In genomic region chr15:10712288-10712687, GRCm38 (mm10) we compare ENCODE assay signal across 10 mouse cellular contexts. TPM values are rescaled to one million over a fixed set of nuclear protein-coding genes. Genes with fewer than 3 reads are reported as not detected.
DNase-seq lines count a peak whose midpoint lies in the region; ATAC-seq and TF ChIP-seq lines count a peak whose summit lies in the region.
"Had no signal": no experiment of that assay in that cellular context is flagged by ENCODE, and none has a peak within 500 bp of the region (broad histone marks: within the 10 kb centered on the region; RNA-seq: fewer than 3 reads in every experiment).

No protein-coding gene starts in this region.

- H3ac ChIP-seq in C2C12 (ENCODE audit: control insufficient read depth, insufficient read length, low read depth): peak overlapping the region; percentile 55

- H3K9ac ChIP-seq in heart, embryonic 11.5 days (ENCODE audit: low read depth, low read length): no peak overlapping the region
- peak overlapping the region; percentile 87; the same call in 1 of the 2 replicates for H3K9ac ChIP-seq in hindbrain, embryonic 11.5 days (ENCODE audit: low read depth, low read length)
- H3K9ac ChIP-seq in liver, postnatal 0 days (replicated peaks): no peak overlapping the region

- peaks cover 14% of the 10 kb centered on the region for H3K27me3 ChIP-seq in heart, embryonic 11.5 days (ENCODE audit: control insufficient read depth, insufficient read depth, low read length)
- no peaks in the 10 kb centered on the region for H3K27me3 ChIP-seq in C2C12 (ENCODE audit: control insufficient read depth, insufficient read depth, insufficient read length)
- no peaks in the 10 kb centered on the region for H3K27me3 ChIP-seq in hindbrain, embryonic 11.5 days (ENCODE audit: control insufficient read depth, insufficient read depth, low read length)
- H3K27me3 ChIP-seq in liver, postnatal 0 days (ENCODE audit: insufficient read depth, low read length): no peaks in the 10 kb centered on the region

- DNase-seq in heart, postnatal 14 days: no peak
- DNase-seq in hindbrain, embryonic 11.5 days (ENCODE audit: low spot score): no peak
- no peak for DNase-seq in liver, postnatal 0 days
- DNase-seq in thymus, postnatal 4 days: no peak
- DNase-seq in cerebellum, adult 11 months: no peak
- DNase-seq in cerebellum, adult 8-10 months: no peak
- DNase-seq: layer of hippocampus, adult 9-11 months; right cerebral cortex, postnatal 25 days had no signal

- H3K79me2 ChIP-seq in C2C12 (ENCODE audit: control insufficient read depth, insufficient read depth): peaks cover 68% of the 10 kb centered on the region

- H3K4me3 ChIP-seq in heart, embryonic 11.5 days (ENCODE audit: low read depth, low read length): no peak overlapping the region
- H3K4me3 ChIP-seq in C2C12 (ENCODE audit: insufficient read depth, poor library complexity, severe bottlenecking): no peak overlapping the region
- H3K4me3 ChIP-seq in hindbrain, embryonic 11.5 days (ENCODE audit: low read depth, low read length): peak overlapping the region; percentile 89
- no peak overlapping the region for H3K4me3 ChIP-seq in liver, postnatal 0 days (ENCODE audit: low read depth, low read length)

- no peak for ATAC-seq in heart, embryonic 11.5 days (replicated peaks; ENCODE audit: insufficient number of reproducible peaks, low FRiP score, low TSS enrichment)
- no peak for ATAC-seq in hindbrain, embryonic 11.5 days (ENCODE audit: low FRiP score)
- ATAC-seq in liver, postnatal 0 days: no peak

- WGBS in heart, embryonic 11.5 days (ENCODE audit: insufficient replicate concordance): 73% methylated on average over 3 of the region's 3 CpGs
- 76% methylated on average over 3 of the region's 3 CpGs for WGBS in hindbrain, embryonic 11.5 days
- WGBS in liver, postnatal 0 days (ENCODE audit: insufficient replicate concordance): 78% methylated on average over 3 of the region's 3 CpGs

- TF ChIP-seq EP300 in liver, postnatal 0 days (IDR thresholded peaks at IDR 0.05; ENCODE audit: low read depth): no peak

- intact Hi-C loops in heart, postnatal 14 days (cut with DNase I): loop anchor here (5.0 to 10.0 kb wide), 2 partner anchors 115 to 207 kb away; no protein-coding TSS in a partner anchor

- H3K79me3 ChIP-seq in C2C12 (ENCODE audit: low read depth): peaks cover 65% of the 10 kb centered on the region

- H3K4me1 ChIP-seq in heart, embryonic 11.5 days (ENCODE audit: control insufficient read depth, insufficient read depth, low read length): peaks cover 9% of the 10 kb centered on the region; the same call in 1 of the 2 replicates
- H3K4me1 ChIP-seq in hindbrain, embryonic 11.5 days (replicated peaks; ENCODE audit: control insufficient read depth, insufficient read depth, low read length): 0 out of 2 replicates have a peak, but pooled peaks cover 3% of the 10 kb centered on the region
- H3K4me1 ChIP-seq in liver, postnatal 0 days (ENCODE audit: insufficient read depth): 0 out of 2 replicates have a peak, but pooled peaks cover 2% of the 10 kb centered on the region

- H3K4me2 ChIP-seq in heart, embryonic 11.5 days: peak overlapping the region; percentile 98
- peak overlapping the region; percentile 83 for H3K4me2 ChIP-seq in hindbrain, embryonic 11.5 days (replicated peaks; ENCODE audit: low read depth, low read length)
- peak overlapping the region; percentile 78; the same call in 1 of the 2 replicates for H3K4me2 ChIP-seq in liver, postnatal 0 days (ENCODE audit: low read depth, low read length)

- 0 out of 2 replicates have a peak, but pooled peaks cover 2% of the 10 kb centered on the region for H3K36me3 ChIP-seq in heart, embryonic 11.5 days (ENCODE audit: control insufficient read depth, insufficient read depth, low read length)
- peaks cover 48% of the 10 kb centered on the region for H3K36me3 ChIP-seq in C2C12 (ENCODE audit: control insufficient read depth, insufficient read depth)
- H3K36me3 ChIP-seq in hindbrain, embryonic 11.5 days (ENCODE audit: control insufficient read depth, insufficient read depth, low read length): no peaks in the 10 kb centered on the region
- H3K36me3 ChIP-seq in liver, postnatal 0 days (replicated peaks; ENCODE audit: insufficient read depth, low read length): no peaks in the 10 kb centered on the region

- H3K9me3 ChIP-seq in heart, embryonic 11.5 days (replicated peaks; ENCODE audit: control insufficient read depth, low read length): 0 out of 2 replicates have a peak, but pooled peaks cover 3% of the 10 kb centered on the region
- H3K9me3 ChIP-seq in hindbrain, embryonic 11.5 days (ENCODE audit: control insufficient read depth, low read length): no peaks in the 10 kb centered on the region
- no peaks in the 10 kb centered on the region for H3K9me3 ChIP-seq in liver, postnatal 0 days (ENCODE audit: low read length)

- no peak overlapping the region for H3K27ac ChIP-seq in heart, embryonic 11.5 days (ENCODE audit: low read depth, low read length)
- no peak overlapping the region for H3K27ac ChIP-seq in hindbrain, embryonic 11.5 days (ENCODE audit: low read depth, low read length)
- H3K27ac ChIP-seq in liver, postnatal 0 days (ENCODE audit: low read depth): no peak overlapping the region

- no peak for TF ChIP-seq CTCF in C2C12 (IDR thresholded peaks at IDR 0.05; ENCODE audit: control insufficient read depth, insufficient read depth, insufficient read length)
- TF ChIP-seq CTCF in liver, postnatal 0 days (IDR thresholded peaks at IDR 0.05; ENCODE audit: low read depth): no peak

TF ChIP-seq in C2C12, 6 proteins besides CTCF, POLR2A, EP300 and RAD21:
- TF ChIP-seq CEBPB (IDR thresholded peaks at IDR 0.05; ENCODE audit: low read depth): no peak
- no peak for TF ChIP-seq MAX (IDR thresholded peaks at IDR 0.05)
- TF ChIP-seq MYOG (IDR thresholded peaks at IDR 0.05; ENCODE audit: control insufficient read depth, extremely low read depth, insufficient read length): no peak
- TF ChIP-seq USF1 (IDR thresholded peaks at IDR 0.05; ENCODE audit: low read depth): no peak

RNA-seq across cellular contexts. Expression of gene Rai14, which starts 2.1 kb away (rescaled TPM):
- polyA plus RNA-seq in heart, embryonic 11.5 days (2014; fragmentation: Nextera tagmentation; extraction: Ambion mirVana): 30.5 and 30.6 TPM in 2 replicates
- total RNA-seq in heart, postnatal 14 days (2021): 1 to 10 TPM; 5.3 to 6.3 TPM
- polyA plus RNA-seq in C2C12 (2012; fragmentation: generic; extraction: Trizol): 55.1 TPM
- polyA plus RNA-seq in hindbrain, embryonic 11.5 days (2014; fragmentation: Nextera tagmentation; extraction: Ambion mirVana): 86.0 and 93.4 TPM in 2 replicates
- polyA plus RNA-seq in liver, postnatal 0 days (2015; fragmentation: Nextera tagmentation; extraction: Ambion mirVana): 4.8 and 5.4 TPM in 2 replicates
